Mouse (Mus musculus) E14TG2a.4 (cell line): Measurements from ENCODE around the gene Icmt.

Experiments used
- H3K27me3 ChIP-seq: 2 replicates; pipeline ENCODE4 v1.6.1; 2014; ENCODE audit warnings: low read length, control low read depth; ENCODE audit not compliant: insufficient read depth
- H3K36me3 ChIP-seq: 2 replicates; pipeline ENCODE4 v1.6.1; 2014; ENCODE audit warnings: low read length, control low read depth; ENCODE audit not compliant: insufficient read depth
- H3K4me1 ChIP-seq: replicated peaks from 2 replicates; pipeline ENCODE4 v1.6.1; 2014; ENCODE audit warnings: low read depth, low read length, control low read depth
- H3K4me3 ChIP-seq: replicated peaks from 2 replicates; pipeline ENCODE4 v1.5.1; 2014; ENCODE audit warnings: mild to moderate bottlenecking, low read length
- H3K9me3 ChIP-seq: 2 replicates; pipeline ENCODE4 v1.6.1; 2014; ENCODE audit warnings: low read length, control low read depth
- CTCF ChIP-seq: conservative IDR thresholded peaks from 2 replicates; pipeline ENCODE4 v1.5.1; 2014; ENCODE audit warnings: low read length
- NANOG ChIP-seq: IDR thresholded peaks from 2 replicates; pipeline ENCODE4 v1.6.1; 2014; ENCODE audit warnings: borderline replicate concordance, low read length, mixed read lengths
- POU5F1 ChIP-seq: IDR thresholded peaks from 2 replicates; pipeline ENCODE4 v1.6.1; 2014; ENCODE audit warnings: low read length, borderline replicate concordance

Gene Icmt

GRCm38 (mm10) chr4:152281601-152282000 lies 15.4 kb upstream of the Icmt start:
- Histone ChIP-seq H3K4me3 (no peak overlapping the region), H3K4me1 (peaks cover 73% of the 10 kb centered on the region), H3K27me3 (peaks cover 57% of the 10 kb centered on the region), H3K36me3 (no peaks in the 10 kb centered on the region), H3K9me3 (no peaks in the 10 kb centered on the region)
- TF ChIP-seq POU5F1 (no peak), NANOG (no peak)

DNA sequence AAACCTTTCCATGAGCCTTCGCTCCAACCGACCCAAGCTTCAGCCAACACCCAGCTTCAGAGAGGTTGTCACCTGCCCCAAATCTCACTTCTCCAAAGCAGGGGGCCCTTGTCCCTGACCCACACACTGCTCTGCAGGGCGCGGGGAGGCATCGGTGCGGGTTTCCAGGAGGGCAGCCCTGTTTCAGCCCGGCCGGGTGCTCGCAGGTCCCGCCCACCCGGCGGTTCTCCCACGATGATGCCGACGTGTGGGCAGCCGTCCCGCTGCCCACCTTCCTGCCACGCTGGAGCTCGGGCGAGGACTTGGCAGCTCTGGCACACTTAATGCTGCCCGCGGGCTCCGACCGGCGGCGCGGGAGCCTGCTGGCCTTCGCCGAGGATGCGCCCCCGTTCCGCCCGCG lies 14.3 kb upstream of the Icmt start:
- Histone ChIP-seq H3K9me3 (no peaks in the 10 kb centered on the region), H3K4me1 (peaks cover 76% of the 10 kb centered on the region), H3K4me3 (peak overlapping the region; percentile 75), H3K27me3 (peaks cover 68% of the 10 kb centered on the region), H3K36me3 (no peaks in the 10 kb centered on the region)
- TF ChIP-seq NANOG = no peak
- TF ChIP-seq POU5F1 = no peak
- TF ChIP-seq CTCF = no peak

DNA sequence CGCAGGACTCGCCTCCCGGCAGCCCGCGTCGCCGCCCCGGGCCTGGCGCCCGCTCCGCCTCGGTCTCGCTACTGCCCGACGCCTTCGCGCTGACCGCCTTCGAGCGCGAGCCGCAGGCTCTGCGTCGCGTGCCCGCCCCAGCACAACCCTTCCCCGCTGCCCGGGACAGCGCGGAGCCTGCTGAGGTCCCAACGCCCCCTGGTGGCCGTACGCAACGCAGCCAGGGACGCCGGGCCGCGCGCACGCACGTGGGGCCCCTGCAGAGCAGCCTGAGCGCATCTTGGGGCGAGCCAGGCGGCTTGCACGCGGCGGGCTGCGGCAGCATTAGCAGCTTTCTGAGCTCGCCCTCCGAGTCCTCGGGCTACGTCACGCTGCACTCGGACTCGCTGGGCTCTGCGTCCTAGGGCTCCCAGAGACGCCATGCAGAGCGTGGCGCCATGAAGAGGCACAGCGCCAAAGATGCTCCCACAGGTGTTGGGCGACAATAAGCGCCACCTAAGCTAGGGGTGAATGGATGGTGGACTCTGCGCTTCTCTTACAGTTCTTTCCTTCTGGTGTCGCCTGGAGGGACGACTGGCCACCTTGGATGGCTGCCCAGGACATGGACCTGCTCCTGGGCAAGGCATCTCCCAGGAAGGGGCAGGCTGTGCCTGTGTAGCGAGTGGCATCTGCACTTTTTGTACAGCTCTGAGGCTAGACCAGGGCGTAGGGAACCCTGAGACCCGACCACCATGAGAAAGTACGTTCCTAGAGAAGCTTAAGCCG lies 13.7 kb upstream of the Icmt start:
- Histone ChIP-seq H3K36me3 (no peaks in the 10 kb centered on the region), H3K4me1 (peaks cover 80% of the 10 kb centered on the region), H3K4me3 (peak overlapping the region; percentile 75), H3K27me3 (peaks cover 75% of the 10 kb centered on the region), H3K9me3 (no peaks in the 10 kb centered on the region)
- TF ChIP-seq CTCF = no peak
- TF ChIP-seq POU5F1 = no peak
- no peak for TF ChIP-seq NANOG

GRCm38 (mm10) chr4:152285505-152285904 lies 11.5 kb upstream of the Icmt start:
- peak overlapping the region; percentile 73; the same call in 1 of the 2 replicates for H3K4me3 ChIP-seq
- H3K36me3 ChIP-seq = no peaks in the 10 kb centered on the region
- peaks cover 75% of the 10 kb centered on the region for H3K27me3 ChIP-seq
- H3K4me1 ChIP-seq = peaks cover 76% of the 10 kb centered on the region
- H3K9me3 ChIP-seq = peaks cover 7% of the 10 kb centered on the region; the same call in 1 of the 2 replicates
- TF ChIP-seq CTCF (peak; percentile 69), POU5F1 (no peak), NANOG (no peak)

- peaks cover 82% of the 10 kb centered on the region for H3K4me1 ChIP-seq
- H3K9me3 ChIP-seq = peaks cover 7% of the 10 kb centered on the region; the same call in 1 of the 2 replicates
- H3K36me3 ChIP-seq = no peaks in the 10 kb centered on the region
- H3K27me3 ChIP-seq = peaks cover 70% of the 10 kb centered on the region
- H3K4me3 ChIP-seq = peak overlapping the region; percentile 73
- no peak for TF ChIP-seq POU5F1
- no peak for TF ChIP-seq CTCF
- no peak for TF ChIP-seq NANOG
Observed at GRCm38 (mm10) chr4:152286183-152286582, 10.8 kb upstream of the Icmt start.

- H3K27me3 ChIP-seq = peaks cover 64% of the 10 kb centered on the region
- H3K4me1 ChIP-seq = peaks cover 83% of the 10 kb centered on the region
- H3K36me3 ChIP-seq = no peaks in the 10 kb centered on the region
- TF ChIP-seq NANOG (no peak), CTCF (no peak), POU5F1 (no peak)
- peaks cover 7% of the 10 kb centered on the region; the same call in 1 of the 2 replicates for H3K9me3 ChIP-seq
- H3K4me3 ChIP-seq = peak overlapping the region; percentile 73
Observed at GRCm38 (mm10) chr4:152286887-152287286, 10.1 kb upstream of the Icmt start.

- Histone ChIP-seq H3K36me3 (no peaks in the 10 kb centered on the region), H3K4me1 (peaks cover 83% of the 10 kb centered on the region), H3K27me3 (peaks cover 63% of the 10 kb centered on the region), H3K9me3 (peaks cover 7% of the 10 kb centered on the region; the same call in 1 of the 2 replicates), H3K4me3 (peak overlapping the region; percentile 73)
- TF ChIP-seq NANOG (no peak), POU5F1 (no peak), CTCF (no peak)
Observed at GRCm38 (mm10) chr4:152287317-152288120, 9.5 kb upstream of the Icmt start.

DNA sequence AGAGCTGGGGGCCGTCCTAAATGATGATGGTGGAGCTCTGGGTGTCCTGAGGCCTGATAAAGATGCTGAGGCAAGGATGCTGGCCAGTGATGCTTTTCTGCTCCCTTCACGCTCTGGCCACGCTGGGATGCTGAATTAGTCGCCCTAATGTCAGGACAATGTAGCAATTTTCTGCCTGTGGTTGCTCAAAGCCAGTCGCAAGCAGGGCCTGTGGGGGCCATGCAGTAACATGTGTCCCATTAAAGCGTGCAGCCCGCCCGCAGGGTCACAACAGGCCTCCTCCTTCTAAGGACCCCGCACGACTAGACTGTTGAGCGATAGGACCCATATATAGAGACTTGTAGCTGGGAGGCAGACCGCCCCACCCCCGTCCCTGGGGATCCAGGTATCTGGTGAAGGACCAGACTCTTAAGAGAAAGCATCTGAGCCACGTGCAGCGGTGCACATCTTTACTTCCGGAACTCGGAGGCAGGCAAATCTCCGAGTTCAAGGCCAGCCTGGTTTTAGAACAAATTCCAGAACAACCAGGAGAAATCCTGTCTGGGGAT lies 8.6 kb upstream of the Icmt start:
- H3K4me1 ChIP-seq = peaks cover 88% of the 10 kb centered on the region
- peaks cover 57% of the 10 kb centered on the region for H3K27me3 ChIP-seq
- H3K9me3 ChIP-seq = peaks cover 7% of the 10 kb centered on the region; the same call in 1 of the 2 replicates
- no peaks in the 10 kb centered on the region for H3K36me3 ChIP-seq
- peak overlapping the region; percentile 73; the same call in 1 of the 2 replicates for H3K4me3 ChIP-seq
- no peak for TF ChIP-seq CTCF
- TF ChIP-seq NANOG = no peak
- TF ChIP-seq POU5F1 = no peak
